Mouse (Mus musculus) heart, postnatal 4 days (tissue): ENCODE data around the gene Zmynd19. TPM values are rescaled to one million over a fixed set of nuclear protein-coding genes. Genes with fewer than 3 reads are reported as not detected.

Experiments
- microRNA-seq, 2 experiments: library from miRNA; unstranded; fragments of <30 nt; microRNA quantifications; one replicate each; pipeline ENCODE4 v1.2.0; 2021 to 2022
- total RNA-seq, 2 experiments: library from RNA; stranded (reverse); gene quantifications; 2 replicates each; pipeline ENCODE4 v1.2.3; 2021

Zmynd19 gene
- total RNA-seq, 2 experiments from 2014 or later: 26.6 to 32.1 TPM

Small RNA genes lying within 50 kb of the gene (microRNA-seq; reads per million reads assigned to microRNA genes)
- 0 reads per million in 2 experiments for gene Gm22875

Other genes with a start within 250 kb of the Zmynd19 start
- gene Cacna1b, start 186.6 kb upstream of the Zmynd19 start, total RNA-seq: under 1 TPM; 0.21 to 0.27 TPM
- gene Ehmt1, start 30.2 kb upstream of the Zmynd19 start, total RNA-seq: 10 to 100 TPM; 59.3 to 65.3 TPM
- 10 to 100 TPM in 1 of 2 experiments, 1 to 10 TPM in 1; 9.6 to 10.9 TPM for gene Arrdc1, start 14.5 kb upstream of the Zmynd19 start, total RNA-seq
- gene Dph7, start 12.6 kb downstream of the Zmynd19 start, total RNA-seq: 1 to 10 TPM; 8.6 to 8.8 TPM
- 10 to 100 TPM; 78.3 to 79.7 TPM for gene Mrpl41, start 25.3 kb downstream of the Zmynd19 start, total RNA-seq
- 10 to 100 TPM; 13.5 to 13.7 TPM for gene Pnpla7, start 26.2 kb downstream of the Zmynd19 start, total RNA-seq
- gene Nsmf, start 104.6 kb downstream of the Zmynd19 start, total RNA-seq: 10 to 100 TPM; 45.8 to 47.8 TPM
- not detected for gene Entpd8, start 130.5 kb downstream of the Zmynd19 start, total RNA-seq
- not detected for gene Noxa1, start 145.4 kb downstream of the Zmynd19 start, total RNA-seq
- 10 to 100 TPM; 31.2 to 33.4 TPM for gene Nrarp, start 231.0 kb downstream of the Zmynd19 start, total RNA-seq
- gene Tor4a, start 247.1 kb downstream of the Zmynd19 start, total RNA-seq: 1 to 10 TPM; 4.4 to 5.8 TPM